ENCODE assay signal across 18 mouse cellular contexts in the genomic region with DNA sequence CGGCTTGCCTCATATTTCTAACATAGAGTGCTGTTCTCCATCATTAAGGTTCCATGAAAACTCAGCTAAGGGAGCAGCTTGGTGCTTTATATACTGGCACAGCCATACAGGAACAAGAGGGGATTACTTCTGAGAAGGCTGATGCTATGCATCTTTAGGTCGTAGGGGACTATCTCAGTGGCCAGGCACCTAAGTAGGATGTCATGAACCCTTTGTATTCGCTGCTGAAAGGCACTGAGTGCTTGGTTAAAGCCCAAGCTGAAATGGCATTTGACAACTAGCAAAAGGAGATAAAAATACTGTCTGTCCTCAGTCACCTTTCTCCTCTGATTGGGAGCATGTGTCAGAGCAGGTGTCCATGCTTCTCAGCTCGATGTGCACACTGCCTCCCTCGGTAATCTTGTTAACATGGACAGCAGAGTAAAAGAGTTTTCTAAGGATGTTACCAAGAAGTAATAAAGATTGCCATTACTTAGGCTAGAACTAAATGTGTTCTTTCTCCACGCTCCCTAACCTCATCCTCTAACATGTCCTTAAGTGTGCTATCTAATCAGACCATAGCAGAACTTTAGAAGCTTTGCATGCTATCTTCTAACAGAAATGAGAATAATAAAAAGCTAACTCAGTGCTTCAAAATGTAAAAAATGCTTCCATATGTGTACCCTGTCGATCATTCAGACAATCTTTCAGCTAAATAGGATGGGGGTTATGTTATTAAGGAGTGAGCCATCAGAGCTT.
DNase-seq lines count a peak whose midpoint lies in the region; ATAC-seq and TF ChIP-seq lines count a peak whose summit lies in the region.
"Had no signal": no experiment of that assay in that cellular context is flagged by ENCODE, and none has a peak within 500 bp of the region (broad histone marks: within the 10 kb centered on the region; RNA-seq: fewer than 3 reads in every experiment).

No protein-coding gene starts in this region.

- H3K27me3 ChIP-seq in liver, embryonic 11.5 days (replicated peaks; ENCODE audit: control insufficient read depth, insufficient read depth, low read length), result no peaks in the 10 kb centered on the region
- no peaks in the 10 kb centered on the region for H3K27me3 ChIP-seq in liver, embryonic 12.5 days (replicated peaks)
- H3K27me3 ChIP-seq in liver, embryonic 16.5 days (ENCODE audit: control insufficient read depth, insufficient read depth, low read depth, low read length), result no peaks in the 10 kb centered on the region
- H3K27me3 ChIP-seq in forebrain, postnatal 0 days (ENCODE audit: insufficient read depth, low read length), result no peaks in the 10 kb centered on the region
- H3K27me3 ChIP-seq: heart, embryonic 12.5 days; hindbrain, embryonic 15.5 days had no signal

- H3K27ac ChIP-seq in liver, embryonic 11.5 days (ENCODE audit: low read depth, low read length), result no peak overlapping the region
- H3K27ac ChIP-seq in liver, embryonic 12.5 days, result peak overlapping the region; percentile 25; the same call in 1 of the 2 replicates
- H3K27ac ChIP-seq in liver, embryonic 16.5 days (ENCODE audit: low read length), result 0 out of 2 replicates have a peak overlapping the region, but pooled peaks have one; percentile 33
- no peak overlapping the region for H3K27ac ChIP-seq in forebrain, postnatal 0 days (ENCODE audit: low read depth, low read length)
- H3K27ac ChIP-seq: embryonic facial prominence, embryonic 10.5 days; forebrain, embryonic 10.5 days; hindbrain, embryonic 15.5 days had no signal

- peak; percentile 68 for ATAC-seq in liver, embryonic 11.5 days (replicated peaks; ENCODE audit: low FRiP score)
- peak; percentile 62 for ATAC-seq in liver, embryonic 12.5 days
- 0 out of 2 replicates have a peak, but pooled peaks have one; percentile 32 for ATAC-seq in liver, embryonic 16.5 days (ENCODE audit: low read depth)
- ATAC-seq in forebrain, postnatal 0 days, result no peak
- ATAC-seq: forebrain, embryonic 14.5 days had no signal

- no peak overlapping the region for H3K9ac ChIP-seq in liver, embryonic 11.5 days (ENCODE audit: low read depth, low read length)
- no peak overlapping the region for H3K9ac ChIP-seq in liver, embryonic 12.5 days
- H3K9ac ChIP-seq in liver, embryonic 16.5 days (ENCODE audit: low read depth, low read length), result no peak overlapping the region
- no peak overlapping the region for H3K9ac ChIP-seq in forebrain, postnatal 0 days
- H3K9ac ChIP-seq: heart, embryonic 12.5 days; hindbrain, embryonic 15.5 days had no signal

- H3K36me3 ChIP-seq in liver, embryonic 11.5 days (ENCODE audit: control insufficient read depth, insufficient read depth, low read length), result peaks cover 2% of the 10 kb centered on the region; the same call in 1 of the 2 replicates
- peaks cover 33% of the 10 kb centered on the region for H3K36me3 ChIP-seq in liver, embryonic 12.5 days
- no peaks in the 10 kb centered on the region for H3K36me3 ChIP-seq in liver, embryonic 16.5 days (ENCODE audit: control insufficient read depth, insufficient read depth)
- no peaks in the 10 kb centered on the region for H3K36me3 ChIP-seq in forebrain, postnatal 0 days (ENCODE audit: insufficient read depth)

- TF ChIP-seq CTCF in forebrain, postnatal 0 days (IDR thresholded peaks at IDR 0.05; ENCODE audit: low read depth), result no peak

- no peaks in the 10 kb centered on the region for H3K9me3 ChIP-seq in liver, embryonic 11.5 days (ENCODE audit: control insufficient read depth, low read length)
- H3K9me3 ChIP-seq in liver, embryonic 12.5 days (replicated peaks), result no peaks in the 10 kb centered on the region
- no peaks in the 10 kb centered on the region for H3K9me3 ChIP-seq in liver, embryonic 16.5 days (replicated peaks; ENCODE audit: control insufficient read depth, low read length)
- H3K9me3 ChIP-seq in forebrain, postnatal 0 days (ENCODE audit: low read length), result no peaks in the 10 kb centered on the region
- H3K9me3 ChIP-seq: embryonic facial prominence, embryonic 10.5 days; forebrain, embryonic 10.5 days; heart, embryonic 12.5 days; hindbrain, embryonic 15.5 days had no signal

- DNase-seq in liver, embryonic 11.5 days (ENCODE audit: low spot score), result no peak
- no peak for DNase-seq in liver
- no peak for DNase-seq in right cerebral cortex, adult 2 months (ENCODE audit: low spot score in 2 of 2)
- no peak for DNase-seq in forebrain, postnatal 0 days
- no peak for DNase-seq in thymus, postnatal 36 days
- DNase-seq: adrenal gland, adult 8-10 months; adrenal gland, postnatal 36 days; cerebellum, adult 11-12 months; cerebellum, postnatal 10 days; gastrocnemius, postnatal 25 days had no signal

- 71% methylated on average over 7 of the region's 7 CpGs for WGBS in liver, embryonic 11.5 days
- WGBS in liver, embryonic 12.5 days (ENCODE audit: insufficient replicate concordance), result 52% methylated on average over 7 of the region's 7 CpGs
- whole genome bisulfite sequencing in liver, embryonic 16.5 days (ENCODE audit: insufficient replicate concordance), result 37% methylated on average over 7 of the region's 7 CpGs
- WGBS in forebrain, postnatal 0 days, result 80% methylated on average over 7 of the region's 7 CpGs

- no peak overlapping the region for H3K4me3 ChIP-seq in liver, embryonic 11.5 days (ENCODE audit: low read depth, low read length)
- H3K4me3 ChIP-seq in liver, embryonic 12.5 days, result no peak overlapping the region
- H3K4me3 ChIP-seq in liver, embryonic 16.5 days (ENCODE audit: low read depth, low read length), result no peak overlapping the region
- no peak overlapping the region for H3K4me3 ChIP-seq in forebrain, postnatal 0 days (ENCODE audit: low read depth, low read length)
- H3K4me3 ChIP-seq: embryonic facial prominence, embryonic 10.5 days; erythroblast, embryonic 14.5 days; forebrain, embryonic 10.5 days; heart, embryonic 12.5 days; hindbrain, embryonic 15.5 days had no signal

- peaks cover 12% of the 10 kb centered on the region for H3K4me1 ChIP-seq in liver, embryonic 11.5 days (replicated peaks; ENCODE audit: control insufficient read depth, insufficient read depth, low read length)
- peaks cover 38% of the 10 kb centered on the region for H3K4me1 ChIP-seq in liver, embryonic 12.5 days
- H3K4me1 ChIP-seq in liver, embryonic 16.5 days (ENCODE audit: control insufficient read depth, low read depth, low read length), result peaks cover 16% of the 10 kb centered on the region
- no peaks in the 10 kb centered on the region for H3K4me1 ChIP-seq in forebrain, postnatal 0 days (ENCODE audit: insufficient read depth)

- no peak overlapping the region for H3K4me2 ChIP-seq in liver, embryonic 11.5 days
- 0 out of 2 replicates have a peak overlapping the region, but pooled peaks have one; percentile 20 for H3K4me2 ChIP-seq in liver, embryonic 12.5 days
- no peak overlapping the region for H3K4me2 ChIP-seq in liver, embryonic 16.5 days (ENCODE audit: low read depth, low read length)
- no peak overlapping the region for H3K4me2 ChIP-seq in forebrain, postnatal 0 days (ENCODE audit: low read depth)
- H3K4me2 ChIP-seq: heart, embryonic 12.5 days; hindbrain, embryonic 15.5 days had no signal

Comparison
In these comparisons a context has a peak if more than half of its experiments do, and no peak if none do; other contexts are left out.
1. H3K27ac ChIP-seq: peak in liver, embryonic 12.5 days (single experiment) and liver, embryonic 16.5 days (single experiment); none in liver, embryonic 11.5 days (single experiment) and forebrain, postnatal 0 days (single experiment).